Mouse (Mus musculus) retina, postnatal 7 days (tissue): Measurements from ENCODE around the gene Ppp5c.
A peak's percentile ranks its signal among the peaks of the same experiment; 100 is the strongest.

Experiments used
- DNase-seq: peaks from one replicate; pipeline ENCODE4 v3.0.0-alpha.2; 2012; ENCODE audit warnings: low read depth, low spot score

Ppp5c gene

GRCm38 (mm10) chr7:16982859-16983568 lies 44.7 kb downstream of the Ppp5c start, which contains the start of gene Gm42372:
Gene Gm42372 (plus strand): TSS chr7:16983086.
- DNase-seq = peak; percentile 50

GRCm38 (mm10) chr7:16980348-16980747 lies 47.4 kb downstream of the Ppp5c start:
- no peak for DNase-seq

GRCm38 (mm10) chr7:16978593-16978992 lies 49.1 kb downstream of the Ppp5c start:
- no peak for DNase-seq

GRCm38 (mm10) chr7:16978173-16978572 lies 49.6 kb downstream of the Ppp5c start:
- no peak for DNase-seq

- DNase-seq = no peak
These were observed 51.4 kb downstream of the Ppp5c start for GRCm38 (mm10) chr7:16976298-16976697.

- no peak for DNase-seq
These were observed 53.7 kb downstream of the Ppp5c start for GRCm38 (mm10) chr7:16974018-16974417.

- no peak for DNase-seq
These were observed 56.6 kb downstream of the Ppp5c start for GRCm38 (mm10) chr7:16971160-16971559.

- DNase-seq = no peak
These were observed 59.3 kb downstream of the Ppp5c start for GRCm38 (mm10) chr7:16968414-16968813.

- no peak for DNase-seq
These were observed 66.0 kb downstream of the Ppp5c start for GRCm38 (mm10) chr7:16961678-16962077.

GRCm38 (mm10) chr7:16959539-16960187 lies 68.1 kb downstream of the Ppp5c start, which contains the start of gene Pnmal1:
Gene Pnmal1 (plus strand): TSS chr7:16959679.
- peak; percentile 72 for DNase-seq

- DNase-seq = no peak
These were observed 71.1 kb downstream of the Ppp5c start for GRCm38 (mm10) chr7:16956410-16957265.

GRCm38 (mm10) chr7:16955712-16956111 lies 72.0 kb downstream of the Ppp5c start:
- no peak for DNase-seq
